Mouse (Mus musculus) heart, adult 2 months (tissue): ENCODE measurements around the gene Itgb3bp. TPM values are rescaled to one million over a fixed set of nuclear protein-coding genes. Genes with fewer than 3 reads are reported as not detected.

ENCODE experiments used
- DNase-seq, 2 experiments: peaks; one replicate each; pipeline ENCODE4 v3.0.0; 2021
- H3K27ac ChIP-seq: fragments of 200-600 bp; 2 replicates; pipeline ENCODE4 v1.8.1; 2022
- H3K27me3 ChIP-seq: fragments of 200-500 bp; 2 replicates; pipeline ENCODE4 v1.6.1; 2012; ENCODE audit warnings: mild to moderate bottlenecking, low read length, inconsistent platforms, mixed read lengths; ENCODE audit not compliant: control insufficient read depth, insufficient read depth
- H3K36me3 ChIP-seq: fragments of 200-500 bp; 2 replicates; pipeline ENCODE4 v1.6.1; 2012; ENCODE audit warnings: low read length, inconsistent platforms; ENCODE audit not compliant: control insufficient read depth, insufficient read depth
- H3K4me1 ChIP-seq: fragments of 200-500 bp; 2 replicates; pipeline ENCODE4 v1.6.1; 2011; ENCODE audit warnings: low read length; ENCODE audit not compliant: control insufficient read depth, insufficient read depth
- H3K4me3 ChIP-seq: fragments of 200-600 bp; 2 replicates; pipeline ENCODE4 v1.8.1; 2022
- H3K79me2 ChIP-seq: fragments of 200-500 bp; replicated peaks from 2 replicates; pipeline ENCODE4 v1.6.1; 2012; ENCODE audit warnings: mild to moderate bottlenecking, inconsistent platforms, low read length, moderate library complexity, mixed read lengths; ENCODE audit not compliant: control insufficient read depth, insufficient read depth
- H3K9ac ChIP-seq: fragments of 200-500 bp; 2 replicates; pipeline ENCODE4 v1.6.1; 2012; ENCODE audit warnings: low read depth, mild to moderate bottlenecking, control low read depth, inconsistent platforms, low read length, mixed read lengths
- CTCF ChIP-seq: fragments of 200-600 bp; IDR thresholded peaks from 2 replicates; pipeline ENCODE4 v1.8.1; 2022; ENCODE audit warnings: antibody characterized with exemption, mild to moderate bottlenecking, moderate library complexity
- EP300 ChIP-seq: fragments of 200-500 bp; IDR thresholded peaks from 2 replicates; pipeline ENCODE4 v1.6.1; 2011; ENCODE audit warnings: low read depth, low read length, control low read depth; ENCODE audit not compliant: insufficient read depth
- POLR2A ChIP-seq: fragments of 200-500 bp; IDR thresholded peaks from 2 replicates; pipeline ENCODE4 v1.6.1; 2011; ENCODE audit warnings: mild to moderate bottlenecking, low read depth, low read length, control low read depth; ENCODE audit not compliant: insufficient read depth
- WGBS: fragments of 180-500 bp; shearing (Covaris S2); methylation state at CpG from one replicate; pipeline ENCODE4 v1.1.7; 2018; 5-methylcytosine and 5-hydroxymethylcytosine counted together
- intact Hi-C: fragments of 180-260 bp; cut with DNase I; formaldehyde crosslinking; loops from one replicate; pipeline ENCODE4 v1.15.1; 2025
- polyA plus RNA-seq: library from polyadenylated mRNA; depleted of rRNA; stranded (reverse); fragments of >200 nt; gene quantifications from 2 replicates; pipeline ENCODE4 v1.2.3, GENCODE M21; 2012
- total RNA-seq, 2 experiments: library from RNA; stranded (reverse); gene quantifications; 2 replicates each; pipeline ENCODE4 v1.2.3; 2021

Gene Itgb3bp
- total and polyA plus RNA-seq, 3 experiments = 0.86 to 5.0 (median 4.9) TPM

- 0 out of 2 replicates have a peak, but pooled peaks cover 2% of the 10 kb centered on the region for H3K79me2 ChIP-seq
- H3K27ac ChIP-seq = peak overlapping the region; percentile 15
- H3K27me3 ChIP-seq = no peaks in the 10 kb centered on the region
- 52% methylated on average over 10 of the region's 10 CpGs for WGBS
- no peak overlapping the region for H3K4me3 ChIP-seq
- intact Hi-C loops = no loop called here
- peaks cover 11% of the 10 kb centered on the region for H3K4me1 ChIP-seq
- DNase-seq = peak; percentile 43 to 65
- no peak overlapping the region for H3K9ac ChIP-seq
- TF ChIP-seq EP300 (0 out of 2 replicates have a peak, but pooled peaks have one; percentile 25), CTCF (peak; percentile 59), POLR2A (no peak)
- no peaks in the 10 kb centered on the region for H3K36me3 ChIP-seq
Measured at GRCm38 (mm10) chr4:99941655-99942414, 12.2 kb upstream of the Itgb3bp start.

- intact Hi-C loops = no loop called here
Measured at GRCm38 (mm10) chr4:99939711-99940505, 10.3 kb upstream of the Itgb3bp start.

GRCm38 (mm10) chr4:99936278-99936677 lies 6.7 kb upstream of the Itgb3bp start:
- H3K79me2 ChIP-seq = 0 out of 2 replicates have a peak, but pooled peaks cover 2% of the 10 kb centered on the region
- DNase-seq = no peak
- H3K9ac ChIP-seq = no peak overlapping the region
- no peaks in the 10 kb centered on the region for H3K27me3 ChIP-seq
- intact Hi-C loops = no loop called here
- no peak overlapping the region for H3K27ac ChIP-seq
- no peak for TF ChIP-seq EP300
- TF ChIP-seq CTCF = no peak
- H3K36me3 ChIP-seq = peaks cover 2% of the 10 kb centered on the region; the same call in 1 of the 2 replicates
- H3K4me3 ChIP-seq = no peak overlapping the region
- H3K4me1 ChIP-seq = peaks cover 5% of the 10 kb centered on the region; the same call in 1 of the 2 replicates
- WGBS = 81% methylated on average over 5 of the region's 5 CpGs

More at GRCm38 (mm10) chr4:99939711-99940505, 10.3 kb upstream of the Itgb3bp start:
- 37% methylated on average over 16 of the region's 16 CpGs for WGBS
- no peak for DNase-seq
- Histone ChIP-seq H3K9ac (no peak overlapping the region), H3K4me1 (peaks cover 11% of the 10 kb centered on the region), H3K79me2 (0 out of 2 replicates have a peak, but pooled peaks cover 2% of the 10 kb centered on the region), H3K27me3 (no peaks in the 10 kb centered on the region), H3K36me3 (peaks cover 2% of the 10 kb centered on the region; the same call in 1 of the 2 replicates), H3K27ac (peak overlapping the region; percentile 43; the same call in 1 of the 2 replicates), H3K4me3 (no peak overlapping the region)
- TF ChIP-seq CTCF (no peak), EP300 (no peak), POLR2A (no peak)

- no peak overlapping the region for H3K4me3 ChIP-seq
- H3K79me2 ChIP-seq = 0 out of 2 replicates have a peak, but pooled peaks cover 2% of the 10 kb centered on the region
- WGBS = 78% methylated on average over 7 of the region's 7 CpGs
- H3K36me3 ChIP-seq = peaks cover 2% of the 10 kb centered on the region; the same call in 1 of the 2 replicates
- no peak for DNase-seq
- TF ChIP-seq EP300 (no peak), CTCF (no peak), POLR2A (no peak)
- peak overlapping the region; percentile 12 for H3K27ac ChIP-seq
- H3K27me3 ChIP-seq = no peaks in the 10 kb centered on the region
- H3K9ac ChIP-seq = no peak overlapping the region
- intact Hi-C loops = no loop called here
- H3K4me1 ChIP-seq = peaks cover 5% of the 10 kb centered on the region; the same call in 1 of the 2 replicates
Measured at GRCm38 (mm10) chr4:99934859-99935258, 5.2 kb upstream of the Itgb3bp start.

GRCm38 (mm10) chr4:99931807-99932206 lies 2.2 kb upstream of the Itgb3bp start:
- Histone ChIP-seq H3K36me3 (peaks cover 2% of the 10 kb centered on the region; the same call in 1 of the 2 replicates), H3K79me2 (no peaks in the 10 kb centered on the region), H3K27me3 (no peaks in the 10 kb centered on the region), H3K27ac (peak overlapping the region; percentile 93), H3K9ac (no peak overlapping the region), H3K4me3 (peak overlapping the region; percentile 88; the same call in 1 of the 2 replicates), H3K4me1 (peaks cover 1% of the 10 kb centered on the region; the same call in 1 of the 2 replicates)
- no peak for TF ChIP-seq CTCF
- peak; percentile 72 for TF ChIP-seq POLR2A
- intact Hi-C loops = no loop called here
- 67% methylated on average over 4 of the region's 4 CpGs for WGBS
- DNase-seq = no peak

- Histone ChIP-seq H3K4me3 (peak overlapping the region; percentile 88), H3K9ac (peak overlapping the region; percentile 0), H3K27me3 (no peaks in the 10 kb centered on the region), H3K79me2 (no peaks in the 10 kb centered on the region), H3K4me1 (peaks cover 1% of the 10 kb centered on the region; the same call in 1 of the 2 replicates), H3K36me3 (peaks cover 2% of the 10 kb centered on the region; the same call in 1 of the 2 replicates), H3K27ac (peak overlapping the region; percentile 93)
- DNase-seq = no peak
- intact Hi-C loops = no loop called here
- TF ChIP-seq EP300 = no peak
- TF ChIP-seq POLR2A = 0 out of 2 replicates have a peak, but pooled peaks have one; percentile 30
- no peak for TF ChIP-seq CTCF
- 51% methylated on average over 11 of the region's 11 CpGs for WGBS
Measured at GRCm38 (mm10) chr4:99931240-99931580, 1.6 kb upstream of the Itgb3bp start.
